Mouse (Mus musculus): ENCODE data around the gene Ifi206.

The Ifi206 gene

DNA sequence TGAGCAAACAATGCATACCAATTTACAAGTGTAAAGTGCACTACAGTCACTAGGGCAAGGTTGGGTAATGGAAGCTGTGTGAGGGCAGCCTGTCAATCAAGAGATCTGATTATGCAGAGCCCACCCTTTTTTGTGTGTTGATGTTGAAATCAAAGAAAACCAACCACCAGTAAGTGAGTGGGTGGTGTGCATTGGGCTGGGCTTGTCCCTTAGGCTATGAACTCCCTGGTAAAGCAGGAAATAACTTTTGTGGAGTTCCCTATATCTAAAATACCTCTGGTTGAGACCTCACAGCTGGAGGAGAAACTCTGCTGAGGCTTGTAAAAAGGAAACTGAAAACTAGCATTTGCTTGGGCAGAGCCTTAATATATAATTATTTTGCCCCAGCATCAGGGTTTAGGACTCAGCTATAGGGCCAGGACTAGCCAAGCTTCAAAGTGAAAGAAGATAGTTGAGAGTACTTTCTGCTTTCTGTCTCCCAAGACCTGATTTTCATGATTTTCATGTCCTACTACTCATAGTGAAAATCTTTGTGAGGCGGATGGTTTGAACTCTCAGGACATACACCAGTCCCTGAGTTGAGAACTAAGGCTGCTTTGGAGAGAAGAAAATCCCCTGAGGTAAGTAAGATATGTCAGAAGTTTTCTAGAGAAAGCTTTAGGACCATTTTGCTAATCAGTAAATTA lies 71.8 kb downstream of the Ifi206 start:
- no peak for DNase-seq (ENCODE audit: low read depth)

DNA sequence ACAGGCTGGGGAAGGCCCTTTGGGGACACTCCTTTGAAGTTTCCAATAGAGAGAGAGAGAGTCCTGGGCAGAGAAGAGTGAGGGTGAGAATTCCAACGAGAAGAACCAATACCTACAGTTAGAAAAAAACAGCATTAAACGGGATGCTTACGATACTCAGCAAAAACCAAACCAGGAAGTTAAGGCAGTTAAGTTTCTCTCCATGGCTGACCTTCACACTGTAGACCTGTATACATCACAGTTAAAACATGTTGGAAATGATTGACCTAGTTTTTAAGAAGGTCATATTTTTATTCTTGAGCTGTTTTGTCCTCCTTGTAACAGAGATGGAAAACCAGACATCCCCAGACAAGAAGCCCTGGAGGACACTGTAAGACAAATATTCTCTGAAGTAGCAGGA lies 72.3 kb downstream of the Ifi206 start:
- no peak for DNase-seq (ENCODE audit: low read depth)
